Mouse (Mus musculus): Measurements from ENCODE around the gene A230072I06Rik.

The A230072I06Rik gene

DNA sequence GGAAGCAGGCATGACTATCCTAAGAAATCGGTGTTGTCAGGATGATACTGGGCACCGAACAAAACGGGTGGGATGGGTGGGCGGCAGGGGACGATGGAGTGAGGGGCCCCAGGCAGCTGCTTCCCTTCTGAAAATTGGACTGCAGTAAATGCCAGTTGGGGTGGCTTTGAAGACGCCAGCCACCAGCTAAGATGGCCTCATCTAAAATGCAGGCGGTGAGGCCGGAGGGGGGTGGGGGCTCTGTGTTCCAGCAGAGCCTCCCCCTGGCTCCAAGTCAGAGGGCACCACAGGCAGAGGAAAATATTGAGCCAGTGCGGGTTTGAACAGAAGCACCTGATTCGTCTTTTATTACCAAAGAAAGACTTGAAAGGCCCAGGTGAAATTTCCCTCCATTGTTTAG lies 45.9 kb downstream of the A230072I06Rik start:
- DNase-seq = no peak

DNA sequence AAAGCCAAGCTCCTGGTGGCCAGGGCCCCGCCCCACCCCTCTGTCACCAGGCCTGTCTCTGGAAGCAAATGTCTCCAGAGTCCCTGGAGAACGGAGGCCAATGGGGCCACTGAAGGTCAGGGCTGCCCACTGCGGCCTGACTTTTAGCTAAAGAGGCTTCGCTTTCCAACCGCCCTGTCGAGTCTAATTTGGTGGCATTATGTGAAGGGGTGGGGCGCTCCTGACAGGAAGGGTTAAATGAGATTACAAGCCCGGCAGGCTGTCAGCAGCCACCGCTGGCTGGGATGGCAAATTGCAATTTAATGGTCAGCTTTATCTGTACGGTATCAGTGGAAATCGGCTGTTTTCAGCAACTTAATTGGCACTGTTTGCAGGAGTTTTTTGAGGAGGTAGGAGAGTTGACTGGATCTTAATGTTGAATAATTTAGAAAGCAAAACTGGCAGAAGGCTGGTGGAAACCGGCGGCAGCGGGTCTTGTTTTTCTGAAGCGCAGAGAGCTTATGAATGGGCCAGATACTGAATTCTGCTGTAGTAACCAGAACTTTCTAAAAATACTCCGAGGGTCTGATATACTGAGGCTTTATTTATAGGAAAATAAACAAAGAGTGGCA lies 46.5 kb downstream of the A230072I06Rik start:
- no peak for DNase-seq

DNA sequence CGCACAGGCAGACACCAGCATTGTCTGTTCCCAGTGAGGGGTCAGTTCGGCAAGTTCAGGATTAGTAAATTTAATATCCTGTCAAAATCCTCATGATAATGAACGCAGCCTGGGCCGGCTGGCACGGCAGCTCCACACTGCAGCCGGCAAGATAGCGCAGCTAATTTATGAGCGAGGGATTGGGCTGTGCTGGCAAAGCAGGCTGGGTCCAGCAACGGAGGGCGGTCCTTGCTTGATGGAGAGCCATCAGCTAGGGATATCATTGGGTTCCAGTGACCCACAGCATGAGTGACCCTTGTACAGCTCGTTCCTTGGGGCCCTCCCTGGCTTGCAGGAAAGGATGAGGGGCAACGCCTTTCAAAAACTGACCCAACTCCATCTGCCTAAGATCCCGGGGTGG lies 48.6 kb downstream of the A230072I06Rik start:
- no peak for DNase-seq

DNA sequence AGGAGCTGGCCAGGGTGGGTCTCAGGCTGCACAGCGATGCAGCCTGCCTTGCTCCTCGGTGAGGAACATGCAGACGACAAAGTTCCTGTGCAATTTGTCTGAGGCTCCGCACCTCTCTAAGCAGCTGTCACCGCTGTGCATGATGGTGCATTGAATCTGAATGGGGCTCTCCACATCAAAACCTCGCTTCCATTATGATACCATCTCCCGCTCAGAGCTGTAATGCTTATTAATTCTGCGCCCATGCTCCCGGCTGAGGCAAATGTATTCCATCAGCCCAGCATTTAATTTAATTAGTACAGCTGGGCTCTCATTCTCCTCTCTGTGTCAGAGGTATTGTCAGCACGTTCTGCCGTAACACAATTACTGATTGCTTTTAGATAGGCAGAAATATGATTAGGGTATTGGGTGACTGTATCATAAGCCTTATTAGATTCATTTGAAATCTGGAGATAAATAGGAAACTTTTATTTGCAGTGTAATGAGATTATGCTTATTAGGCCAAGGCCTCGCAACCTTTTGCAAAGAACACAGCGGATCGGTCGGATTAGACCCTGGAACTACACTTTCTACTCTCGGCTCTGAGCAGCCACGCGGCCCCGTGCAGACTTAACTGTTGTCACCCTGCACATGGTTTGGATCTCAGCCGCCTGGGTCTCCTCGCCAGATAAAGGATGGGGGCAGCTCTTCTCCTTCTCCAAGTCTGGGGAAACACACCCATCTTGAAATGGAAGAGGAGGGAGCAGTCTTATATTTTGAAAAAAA lies 49.3 kb downstream of the A230072I06Rik start:
- no peak for DNase-seq

DNA sequence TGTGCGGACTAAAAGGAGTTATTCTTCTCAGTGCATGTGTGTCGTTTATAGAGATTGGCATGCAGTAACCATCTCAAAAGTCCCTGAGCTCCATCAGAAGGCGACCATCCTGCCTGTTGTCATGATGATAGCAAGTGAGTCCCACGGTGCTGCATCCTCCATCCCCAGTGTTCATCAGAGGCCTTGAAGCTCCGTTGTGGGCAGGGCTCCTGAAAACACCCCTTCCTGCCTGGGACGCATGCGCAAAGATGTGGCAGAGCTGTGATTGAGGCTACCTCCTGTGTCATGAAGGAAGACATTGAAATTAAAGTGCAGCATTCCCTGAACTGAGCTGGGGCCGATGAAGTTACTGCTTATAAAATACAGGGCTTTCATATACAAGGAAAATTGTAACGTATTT lies 49.9 kb downstream of the A230072I06Rik start:
- no peak for DNase-seq

DNA sequence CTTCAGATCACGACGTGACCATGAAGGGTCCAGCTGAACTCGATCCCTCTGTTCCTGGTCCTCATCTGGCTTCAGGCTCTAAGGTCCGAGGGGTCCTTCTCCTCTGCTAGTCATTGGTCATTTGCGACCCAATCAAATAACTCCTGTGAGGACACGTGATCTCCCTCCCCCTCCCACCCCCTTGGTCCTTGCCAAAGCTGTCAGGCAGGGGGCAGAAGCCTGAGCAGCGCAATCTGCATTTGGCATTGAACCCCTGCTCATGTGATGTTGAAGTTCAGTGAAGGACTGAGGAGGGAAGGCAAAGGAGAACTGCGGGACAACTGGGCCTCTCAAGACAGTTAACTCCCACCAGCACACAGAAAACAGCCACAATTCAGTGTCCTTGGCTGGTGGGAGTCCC lies 51.4 kb downstream of the A230072I06Rik start:
- DNase-seq = no peak
